In genomic region chr11:59307422-59308163, GRCm38 (mm10) we compare ENCODE assay signal across 8 mouse cellular contexts. TPM values are rescaled to one million over a fixed set of nuclear protein-coding genes. Genes with fewer than 3 reads are reported as not detected.
A peak's percentile ranks its signal among the peaks of the same experiment; 100 is the strongest.
DNase-seq lines count a peak whose midpoint lies in the region; ATAC-seq and TF ChIP-seq lines count a peak whose summit lies in the region.

No protein-coding gene starts in this region.

- peak; percentile 71 for DNase-seq in 416B (ENCODE audit: low read depth)
- DNase-seq in heart, postnatal 14 days, result peak; percentile 88 to 91
- DNase-seq in layer of hippocampus, adult 18-20 months (ENCODE audit: low spot score in 2 of 2), result peak; percentile 53 to 74
- DNase-seq in ovary, adult 18-20 months (ENCODE audit: low spot score), result peak; percentile 62
- peak; percentile 55 to 61 for DNase-seq in thymus, postnatal 36 days

- H3K27me3 ChIP-seq in forebrain, embryonic 12.5 days, result peaks cover 88% of the 10 kb centered on the region
- peaks cover 86% of the 10 kb centered on the region for H3K27me3 ChIP-seq in lung, embryonic 15.5 days

- peak overlapping the region; percentile 88 for H3K4me2 ChIP-seq in forebrain, embryonic 12.5 days
- H3K4me2 ChIP-seq in lung, embryonic 15.5 days, result peak overlapping the region; percentile 98

- peak overlapping the region; percentile 52; the same call in 1 of the 2 replicates for H3K9ac ChIP-seq in forebrain, embryonic 12.5 days
- H3K9ac ChIP-seq in lung, embryonic 15.5 days, result peak overlapping the region; percentile 66

- ATAC-seq in forebrain, embryonic 12.5 days (ENCODE audit: low FRiP score), result peak; percentile 67
- no peak for ATAC-seq in lung, embryonic 15.5 days (ENCODE audit: borderline replicate concordance, extremely low read depth, low FRiP score, low TSS enrichment)

- no peaks in the 10 kb centered on the region for H3K9me3 ChIP-seq in forebrain, embryonic 12.5 days
- H3K9me3 ChIP-seq in lung, embryonic 15.5 days, result no peaks in the 10 kb centered on the region

- intact Hi-C loops in heart, postnatal 14 days (cut with DNase I), result loop anchor here (1.0 to 2.0 kb wide), 3 partner anchors 23 to 175 kb away; no protein-coding TSS in a partner anchor

- TF ChIP-seq POLR2A in bone marrow macrophage, adult 2 months (IDR thresholded peaks at IDR 0.05; ENCODE audit: borderline replicate concordance, low read depth, low read length), result no peak

- WGBS in forebrain, embryonic 12.5 days, result under 1% methylated on average over 45 of the region's 45 CpGs
- under 1% methylated on average over 45 of the region's 45 CpGs for WGBS in lung, embryonic 15.5 days

- no peaks in the 10 kb centered on the region for H3K36me3 ChIP-seq in forebrain, embryonic 12.5 days (replicated peaks)
- no peaks in the 10 kb centered on the region for H3K36me3 ChIP-seq in lung, embryonic 15.5 days

- peak overlapping the region; percentile 62 for H3K4me3 ChIP-seq in bone marrow macrophage, adult 2 months (ENCODE audit: insufficient read depth, low read length)
- H3K4me3 ChIP-seq in forebrain, embryonic 12.5 days (replicated peaks), result peak overlapping the region; percentile 56
- H3K4me3 ChIP-seq in lung, embryonic 15.5 days, result peak overlapping the region; percentile 61

- H3K4me1 ChIP-seq in bone marrow macrophage, adult 2 months (ENCODE audit: control insufficient read depth, insufficient read depth, low read length), result no peaks in the 10 kb centered on the region
- H3K4me1 ChIP-seq in forebrain, embryonic 12.5 days, result peaks cover 63% of the 10 kb centered on the region
- peaks cover 51% of the 10 kb centered on the region for H3K4me1 ChIP-seq in lung, embryonic 15.5 days

- no peak overlapping the region for H3K27ac ChIP-seq in bone marrow macrophage, adult 2 months (ENCODE audit: insufficient read depth, low read depth, low read length)
- H3K27ac ChIP-seq in forebrain, embryonic 12.5 days, result no peak overlapping the region
- H3K27ac ChIP-seq in lung, embryonic 15.5 days, result no peak overlapping the region

- TF ChIP-seq CTCF in bone marrow macrophage, adult 2 months (IDR thresholded peaks at IDR 0.05; ENCODE audit: low read depth, low read length), result peak; percentile 77

RNA-seq across cellular contexts. Expression of gene Wnt9a, which starts 0.9 kb away (rescaled TPM):
- polyA plus RNA-seq in bone marrow macrophage, adult 2 months (2012; ENCODE audit: insufficient read depth, insufficient read length, missing spikeins), result not detected in 2 replicates
- 4.9 and 5.3 TPM in 2 replicates for polyA plus RNA-seq in forebrain, embryonic 12.5 days (2016; fragmentation: Nextera tagmentation; extraction: Ambion mirVana)
- 1 to 10 TPM; 4.9 to 5.6 TPM for total RNA-seq in heart, postnatal 14 days (2021)
- 1 to 10 TPM; 3.5 to 4.1 TPM for total RNA-seq in layer of hippocampus, adult 18-20 months (2021)
- polyA plus RNA-seq in lung, embryonic 15.5 days (2015; fragmentation: Nextera tagmentation; extraction: Ambion mirVana), result 3.0 and 3.1 TPM in 2 replicates

RNA-seq across cellular contexts. Expression of gene Wnt3a, which starts 17.0 kb away (rescaled TPM):
- polyA plus RNA-seq in bone marrow macrophage, adult 2 months (2012; ENCODE audit: insufficient read depth, insufficient read length, missing spikeins), result not detected in 2 replicates
- 4.9 and 6.8 TPM in 2 replicates for polyA plus RNA-seq in forebrain, embryonic 12.5 days (2016; fragmentation: Nextera tagmentation; extraction: Ambion mirVana)
- not detected for total RNA-seq in heart, postnatal 14 days (2021)
- under 1 TPM in 1 of 2 experiments, not detected in 1; 0.25 TPM for total RNA-seq in layer of hippocampus, adult 18-20 months (2021)
- 0.08 and 0.14 TPM in 2 replicates for polyA plus RNA-seq in lung, embryonic 15.5 days (2015; fragmentation: Nextera tagmentation; extraction: Ambion mirVana)
